Mouse (Mus musculus) bone marrow, adult 2 months (tissue): ENCODE results near the gene Msrb1.

Experiments used
- CTCF ChIP-seq: fragments of 200-500 bp; IDR thresholded peaks from 2 replicates; pipeline ENCODE4 v1.5.1; 2011; ENCODE audit warnings: low read length, control low read depth; ENCODE audit not compliant: control insufficient read depth, insufficient read depth
- POLR2A ChIP-seq: fragments of 200-500 bp; IDR thresholded peaks from 2 replicates; pipeline ENCODE4 v1.6.1; 2011; ENCODE audit warnings: low read depth, mild to moderate bottlenecking, control low read depth, low read length, borderline replicate concordance; ENCODE audit not compliant: control insufficient read depth

DNA sequence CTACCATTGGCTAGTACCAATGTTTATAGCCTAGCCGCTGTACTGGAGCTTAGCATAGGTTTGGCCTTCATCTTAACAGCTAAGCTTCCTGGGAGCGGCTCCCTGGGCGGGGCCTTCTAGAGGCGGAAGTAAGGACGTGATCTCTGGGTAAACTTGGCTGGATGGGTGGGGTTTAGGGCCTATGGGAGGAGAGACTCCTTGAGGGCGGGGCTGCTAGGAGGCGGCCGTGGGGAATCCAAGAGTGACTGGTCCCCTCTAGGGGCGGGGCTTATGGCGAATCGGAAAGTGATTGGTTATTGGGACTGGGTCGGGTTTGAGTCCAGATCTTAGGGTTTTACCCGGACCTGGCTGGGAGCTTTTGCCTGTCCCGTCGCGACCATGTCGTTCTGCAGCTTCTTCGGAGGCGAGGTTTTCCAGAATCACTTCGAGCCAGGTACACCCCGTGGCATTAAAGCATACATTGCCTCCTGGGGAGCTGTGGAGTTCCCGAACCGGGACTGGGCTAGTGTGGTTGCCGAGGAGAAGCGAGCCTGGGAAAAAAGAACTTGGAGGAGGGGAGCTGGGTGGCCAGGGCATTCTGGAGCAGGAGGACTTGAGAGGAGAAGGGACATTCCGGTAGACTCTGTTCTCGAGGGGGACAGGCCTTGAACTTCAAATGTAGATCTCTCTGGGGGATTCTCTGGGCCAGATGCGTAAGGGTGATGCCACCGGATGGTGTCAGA, at the start of gene Msrb1:
- TF ChIP-seq POLR2A (peak; percentile 89), CTCF (0 out of 2 replicates have a peak, but pooled peaks have one; percentile 5)
